7 mouse cellular contexts compared by ENCODE assay signal in the genomic region with DNA sequence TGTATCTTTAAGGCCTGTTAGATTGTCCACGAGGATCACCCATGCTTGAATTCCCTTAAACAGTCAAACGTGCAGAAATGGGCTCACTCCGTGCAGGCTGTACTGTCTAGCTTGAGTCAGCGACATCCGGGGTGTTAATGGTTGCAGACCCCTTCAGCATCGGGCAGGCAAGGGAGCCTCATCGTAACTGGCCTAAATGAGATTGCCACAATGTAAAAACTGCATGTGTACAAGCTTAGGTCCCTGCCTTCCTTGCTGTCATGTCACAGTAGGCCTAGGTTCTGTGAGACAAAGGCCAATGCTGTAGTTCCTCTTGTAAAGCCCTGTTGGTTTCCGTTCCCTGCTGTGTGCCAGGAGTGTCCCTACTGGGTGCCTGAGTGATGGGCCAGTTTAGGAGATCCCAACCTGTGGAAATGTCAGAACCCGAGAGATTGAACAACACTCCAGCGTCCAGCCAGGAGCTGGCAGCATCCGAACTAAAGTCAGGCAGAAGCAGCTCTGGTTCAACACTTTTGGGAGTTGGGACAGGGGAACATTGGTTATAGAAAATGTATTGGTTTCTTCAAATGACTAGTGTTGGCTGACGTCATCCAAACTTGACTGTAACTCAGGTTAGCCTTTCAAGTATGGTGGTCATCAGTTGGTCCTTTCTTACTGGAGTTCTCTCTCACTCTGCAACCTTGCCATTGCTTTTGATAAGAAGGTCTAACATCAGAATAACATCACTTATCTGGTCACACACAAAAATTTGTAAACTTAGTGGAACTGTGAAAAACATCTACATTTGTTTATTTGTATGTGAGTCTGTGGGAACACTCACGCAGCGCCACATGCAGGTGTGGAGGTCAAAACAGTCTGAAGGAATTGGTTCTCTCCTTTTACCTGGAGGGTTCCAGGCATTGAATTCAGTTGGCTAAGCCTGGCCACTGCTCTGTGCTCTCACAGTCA. TPM values are rescaled to one million over a fixed set of nuclear protein-coding genes. Genes with fewer than 3 reads are reported as not detected.
DNase-seq lines count a peak whose midpoint lies in the region; ATAC-seq and TF ChIP-seq lines count a peak whose summit lies in the region.

No protein-coding gene starts in this region.

- ATAC-seq in heart, embryonic 12.5 days (ENCODE audit: insufficient number of reproducible peaks, low FRiP score) = peak; percentile 15
- peak; percentile 21; the same call in 1 of the 2 replicates for ATAC-seq in limb, embryonic 14.5 days (ENCODE audit: low FRiP score, low read depth)
- peak; percentile 28 for ATAC-seq in midbrain, embryonic 14.5 days (ENCODE audit: low FRiP score, low TSS enrichment)

- H3K9me3 ChIP-seq in heart, embryonic 12.5 days (replicated peaks) = no peaks in the 10 kb centered on the region
- H3K9me3 ChIP-seq in limb, embryonic 14.5 days (ENCODE audit: control insufficient read depth, low read length) = no peaks in the 10 kb centered on the region
- no peaks in the 10 kb centered on the region for H3K9me3 ChIP-seq in midbrain, embryonic 14.5 days (ENCODE audit: control insufficient read depth, low read length)

- H3K4me1 ChIP-seq in heart, embryonic 12.5 days (replicated peaks) = peaks cover 22% of the 10 kb centered on the region
- peaks cover 8% of the 10 kb centered on the region for H3K4me1 ChIP-seq in limb, embryonic 14.5 days (ENCODE audit: control insufficient read depth, insufficient read depth, low read length)
- peaks cover 10% of the 10 kb centered on the region for H3K4me1 ChIP-seq in midbrain, embryonic 14.5 days (ENCODE audit: control insufficient read depth, insufficient read depth, low read length)

- 26% methylated on average over 14 of the region's 14 CpGs for WGBS in heart, embryonic 12.5 days
- 29% methylated on average over 14 of the region's 14 CpGs for WGBS in limb, embryonic 14.5 days
- WGBS in midbrain, embryonic 14.5 days = 27% methylated on average over 14 of the region's 14 CpGs

- H3K27me3 ChIP-seq in heart, embryonic 12.5 days (replicated peaks) = no peaks in the 10 kb centered on the region
- no peaks in the 10 kb centered on the region for H3K27me3 ChIP-seq in limb, embryonic 14.5 days (ENCODE audit: control insufficient read depth, insufficient read depth, low read length)
- no peaks in the 10 kb centered on the region for H3K27me3 ChIP-seq in midbrain, embryonic 14.5 days (ENCODE audit: control insufficient read depth, insufficient read depth, low read length)

- peak overlapping the region; percentile 99 for H3K27ac ChIP-seq in heart, embryonic 12.5 days (ENCODE audit: poor library complexity, severe bottlenecking)
- peak overlapping the region; percentile 94 for H3K27ac ChIP-seq in limb, embryonic 14.5 days (replicated peaks; ENCODE audit: low read depth, low read length)
- peak overlapping the region; percentile 100 for H3K27ac ChIP-seq in midbrain, embryonic 14.5 days (replicated peaks; ENCODE audit: low read depth, low read length)

- peak overlapping the region; percentile 90 for H3K9ac ChIP-seq in heart, embryonic 12.5 days
- H3K9ac ChIP-seq in limb, embryonic 14.5 days (ENCODE audit: low read depth, low read length, severe bottlenecking) = peak overlapping the region; percentile 87
- peak overlapping the region; percentile 84 for H3K9ac ChIP-seq in midbrain, embryonic 14.5 days (replicated peaks; ENCODE audit: low read length)

- no peak for TF ChIP-seq POLR2A in limb, embryonic 14.5 days (IDR thresholded peaks at IDR 0.05; ENCODE audit: borderline replicate concordance, extremely low read depth, insufficient read depth, insufficient read length)

- peak overlapping the region; percentile 74 for H3K4me3 ChIP-seq in heart, embryonic 12.5 days
- peak overlapping the region; percentile 46 for H3K4me3 ChIP-seq in limb, embryonic 14.5 days (replicated peaks; ENCODE audit: low read length)
- peak overlapping the region; percentile 68 for H3K4me3 ChIP-seq in midbrain, embryonic 14.5 days (replicated peaks; ENCODE audit: low read depth, low read length)

- peak overlapping the region; percentile 77 for H3K4me2 ChIP-seq in heart, embryonic 12.5 days
- peak overlapping the region; percentile 61 for H3K4me2 ChIP-seq in limb, embryonic 14.5 days (replicated peaks; ENCODE audit: low read depth, low read length, severe bottlenecking)
- H3K4me2 ChIP-seq in midbrain, embryonic 14.5 days (ENCODE audit: low read length) = peak overlapping the region; percentile 96

- peaks cover 12% of the 10 kb centered on the region for H3K36me3 ChIP-seq in heart, embryonic 12.5 days
- no peaks in the 10 kb centered on the region; the same call in 1 of the 2 replicates for H3K36me3 ChIP-seq in limb, embryonic 14.5 days (ENCODE audit: control insufficient read depth, insufficient read depth, low read length)
- H3K36me3 ChIP-seq in midbrain, embryonic 14.5 days (ENCODE audit: control insufficient read depth, insufficient read depth, low read length) = no peaks in the 10 kb centered on the region

- peak; percentile 33 for DNase-seq in right cerebral cortex, adult 18-20 months
- no peak for DNase-seq in right cerebral cortex, postnatal 14 days
- peak; percentile 51 for DNase-seq in c-Kit-negative CD71-positive TER-119-positive erythroid progenitor cells, embryonic 14.5 days (ENCODE audit: low read depth, low spot score)
- DNase-seq in limb, embryonic 14.5 days (ENCODE audit: low spot score) = no peak
- no peak for DNase-seq in midbrain, embryonic 14.5 days
- DNase-seq in c-Kit-positive CD71-positive TER-119-positive erythroid progenitor cells, embryonic 14.5 days (ENCODE audit: low spot score) = no peak

RNA-seq across cellular contexts. Expression of gene Unk, which starts 1.1 kb away (rescaled TPM):
- 31.8 and 32.3 TPM in 2 replicates for polyA plus RNA-seq in heart, embryonic 12.5 days (2016; fragmentation: Nextera tagmentation; extraction: Ambion mirVana)
- polyA plus RNA-seq in limb, embryonic 14.5 days (2012; rRNA removed) = 80.3 and 99.4 TPM in 2 replicates
- polyA plus RNA-seq in limb, embryonic 14.5 days (2014; fragmentation: Nextera tagmentation; extraction: Ambion mirVana) = 33.1 and 39.2 TPM in 2 replicates
- polyA plus RNA-seq in midbrain, embryonic 14.5 days (2014; fragmentation: Nextera tagmentation; extraction: Ambion mirVana) = 26.5 and 33.0 TPM in 2 replicates

RNA-seq across cellular contexts. Expression of gene H3f3b, which starts 3.4 kb away (rescaled TPM):
- polyA plus RNA-seq in heart, embryonic 12.5 days (2016; fragmentation: Nextera tagmentation; extraction: Ambion mirVana) = 742 and 759 TPM in 2 replicates
- polyA plus RNA-seq in limb, embryonic 14.5 days (2012; rRNA removed) = 871 and 951 TPM in 2 replicates
- polyA plus RNA-seq in limb, embryonic 14.5 days (2014; fragmentation: Nextera tagmentation; extraction: Ambion mirVana) = 1,919 and 2,014 TPM in 2 replicates
- polyA plus RNA-seq in midbrain, embryonic 14.5 days (2014; fragmentation: Nextera tagmentation; extraction: Ambion mirVana) = 2,683 and 2,948 TPM in 2 replicates

RNA-seq across cellular contexts. Expression of gene Galk1, which starts 18.7 kb away (rescaled TPM):
- polyA plus RNA-seq in heart, embryonic 12.5 days (2016; fragmentation: Nextera tagmentation; extraction: Ambion mirVana) = 151 and 152 TPM in 2 replicates
- polyA plus RNA-seq in limb, embryonic 14.5 days (2012; rRNA removed) = 115 and 139 TPM in 2 replicates
- polyA plus RNA-seq in limb, embryonic 14.5 days (2014; fragmentation: Nextera tagmentation; extraction: Ambion mirVana) = 162 and 164 TPM in 2 replicates
- 32.5 and 39.3 TPM in 2 replicates for polyA plus RNA-seq in midbrain, embryonic 14.5 days (2014; fragmentation: Nextera tagmentation; extraction: Ambion mirVana)

RNA-seq across cellular contexts. Expression of gene Unc13d, which starts 46.6 kb away (rescaled TPM):
- polyA plus RNA-seq in heart, embryonic 12.5 days (2016; fragmentation: Nextera tagmentation; extraction: Ambion mirVana) = 2.2 and 2.5 TPM in 2 replicates
- polyA plus RNA-seq in limb, embryonic 14.5 days (2012; rRNA removed) = 4.1 and 4.3 TPM in 2 replicates
- polyA plus RNA-seq in limb, embryonic 14.5 days (2014; fragmentation: Nextera tagmentation; extraction: Ambion mirVana) = 3.4 and 3.8 TPM in 2 replicates
- 1.1 and 1.5 TPM in 2 replicates for polyA plus RNA-seq in midbrain, embryonic 14.5 days (2014; fragmentation: Nextera tagmentation; extraction: Ambion mirVana)

RNA-seq across cellular contexts. Expression of gene Wbp2, which starts 55.6 kb away (rescaled TPM):
- polyA plus RNA-seq in heart, embryonic 12.5 days (2016; fragmentation: Nextera tagmentation; extraction: Ambion mirVana) = 137 and 141 TPM in 2 replicates
- polyA plus RNA-seq in limb, embryonic 14.5 days (2012; rRNA removed) = 58.6 and 76.2 TPM in 2 replicates
- polyA plus RNA-seq in limb, embryonic 14.5 days (2014; fragmentation: Nextera tagmentation; extraction: Ambion mirVana) = 56.8 and 57.7 TPM in 2 replicates
- 152 and 160 TPM in 2 replicates for polyA plus RNA-seq in midbrain, embryonic 14.5 days (2014; fragmentation: Nextera tagmentation; extraction: Ambion mirVana)

Comparison
In these comparisons a context has a peak if more than half of its experiments do, and no peak if none do; other contexts are left out.
1. DNase-seq: peak in right cerebral cortex, adult 18-20 months (single experiment) and c-Kit-negative CD71-positive TER-119-positive erythroid progenitor cells, embryonic 14.5 days (single experiment); none in right cerebral cortex, postnatal 14 days (single experiment), limb, embryonic 14.5 days (single experiment), midbrain, embryonic 14.5 days (single experiment) and c-Kit-positive CD71-positive TER-119-positive erythroid progenitor cells, embryonic 14.5 days (single experiment).
2. Peak in every context shown above with its lines, with median percentiles within 50 percentile points of each other: ATAC-seq, H3K27ac ChIP-seq, H3K4me2 ChIP-seq, H3K4me3 ChIP-seq and H3K9ac ChIP-seq.